Mouse (Mus musculus) urinary bladder, postnatal 36 days (tissue): Measurements from ENCODE around the gene Plppr5.

Experiments
- DNase-seq, 2 experiments: peaks; one replicate each; pipeline ENCODE4 v3.0.0; 2022; ENCODE audit warnings: low spot score in 2 of 2, mixed read lengths in 1 of 2

The Plppr5 gene

GRCm38 (mm10) chr3:117574529-117575252 lies at the start of gene Plppr5:
Gene Plppr5 (plus strand): TSS chr3:117574836.
- DNase-seq: peak in 1 of 2 experiments; percentile 7

GRCm38 (mm10) chr3:117549899-117550298 lies 24.7 kb upstream of the Plppr5 start:
- no peak for DNase-seq

GRCm38 (mm10) chr3:117550526-117550925 lies 24.1 kb upstream of the Plppr5 start:
- DNase-seq: no peak

DNA sequence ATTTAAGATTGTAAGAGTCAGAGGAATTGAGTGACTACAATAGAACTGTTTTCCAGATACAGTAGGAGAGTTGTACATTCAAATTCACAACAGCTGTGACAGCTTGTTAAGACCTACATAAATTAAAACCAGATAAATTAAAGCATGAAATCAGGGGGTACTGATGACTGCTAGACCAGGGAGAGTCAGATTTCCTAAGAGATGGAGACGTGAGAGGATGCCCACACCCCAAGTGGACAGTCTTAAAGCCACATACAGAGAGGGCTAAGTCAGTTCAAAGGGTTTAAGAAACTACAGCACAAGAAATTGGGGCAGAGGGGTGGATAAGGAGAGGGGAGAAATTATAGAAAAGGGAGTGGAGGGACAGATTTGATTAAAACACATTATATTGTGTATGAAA lies 17.7 kb upstream of the Plppr5 start:
- DNase-seq: no peak

- no peak for DNase-seq
Measured at GRCm38 (mm10) chr3:117575253-117575927, 754 bp downstream of the Plppr5 start.

DNA sequence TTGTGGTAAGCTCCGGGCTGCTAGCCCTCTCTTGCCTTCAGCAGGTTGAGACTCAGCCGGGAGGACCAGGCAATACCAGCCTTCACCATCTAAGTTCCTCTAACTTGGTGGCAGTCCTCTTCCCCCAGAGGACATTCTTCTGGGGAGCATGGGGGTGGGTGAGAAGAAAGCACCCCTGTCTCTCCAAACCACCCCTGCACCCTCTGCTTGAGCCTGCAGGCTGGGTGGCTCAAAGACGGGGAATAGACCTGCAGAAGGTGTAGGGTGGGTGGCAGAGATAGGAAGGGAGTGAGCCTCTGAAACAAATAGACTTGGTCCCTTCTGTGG lies 1.3 kb downstream of the Plppr5 start:
- DNase-seq: no peak

DNA sequence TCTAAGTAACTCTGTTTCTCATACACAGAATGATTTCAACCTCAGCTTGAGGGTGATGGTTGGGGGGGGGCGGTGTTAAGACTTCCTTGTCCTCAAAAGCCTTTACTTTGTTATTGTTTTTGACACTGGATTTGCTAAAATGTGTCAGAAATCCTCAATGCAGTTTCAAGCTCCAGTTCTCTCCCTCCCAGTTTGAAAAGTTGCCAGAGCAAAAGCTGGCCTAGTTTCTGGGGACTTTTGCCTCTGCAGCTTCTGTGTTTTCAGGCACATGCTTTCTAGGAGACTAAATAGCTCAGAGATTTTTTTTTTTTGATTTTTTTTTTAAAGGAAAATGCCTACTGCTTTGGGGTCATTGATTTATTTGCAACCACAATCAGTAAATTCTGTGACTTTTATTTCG lies 2.7 kb downstream of the Plppr5 start:
- DNase-seq: no peak

DNA sequence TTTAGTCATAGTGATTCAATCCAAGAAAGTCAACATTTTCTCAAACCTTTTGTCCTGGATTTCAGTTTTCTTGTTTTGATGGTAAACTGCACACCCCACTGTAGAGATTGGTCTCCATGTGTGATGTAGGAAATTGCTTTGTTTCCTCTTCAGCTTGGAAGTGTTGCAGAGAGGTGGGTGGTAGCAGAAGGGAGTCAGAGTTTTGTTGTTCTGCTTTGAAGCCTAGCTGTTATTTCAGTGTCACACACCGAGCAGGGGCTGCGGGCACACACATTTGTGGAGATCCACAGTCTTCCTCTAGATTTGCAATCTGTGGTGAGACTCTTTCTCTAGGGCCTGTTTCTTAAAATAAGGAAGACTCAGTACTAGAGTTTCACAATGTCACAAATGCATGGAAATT lies 8.0 kb downstream of the Plppr5 start:
- no peak for DNase-seq

- no peak for DNase-seq
Measured at GRCm38 (mm10) chr3:117602404-117602803, 27.8 kb downstream of the Plppr5 start.

GRCm38 (mm10) chr3:117603458-117603857 lies 28.8 kb downstream of the Plppr5 start:
- DNase-seq: no peak

DNA sequence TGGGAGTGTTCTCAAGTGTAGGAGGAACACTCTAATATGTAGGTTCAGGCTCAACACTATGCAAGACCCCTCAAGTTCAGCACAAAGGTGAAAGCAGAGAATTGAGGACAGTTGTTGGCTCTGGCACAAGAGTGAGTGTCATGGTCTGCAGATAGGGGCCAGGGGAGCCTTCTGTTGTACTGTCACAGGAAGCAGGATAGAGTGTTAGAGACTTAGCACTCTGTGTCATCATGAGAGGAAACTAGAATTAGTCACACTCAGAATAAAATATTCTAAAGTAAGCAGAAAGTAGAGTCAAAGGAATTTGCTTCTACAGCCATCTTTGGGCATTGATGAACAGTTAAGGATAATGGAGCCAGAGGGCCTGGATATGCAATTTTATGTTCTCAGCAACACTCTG lies 31.7 kb downstream of the Plppr5 start:
- DNase-seq: no peak

- no peak for DNase-seq
Measured at GRCm38 (mm10) chr3:117611453-117611852, 36.8 kb downstream of the Plppr5 start.

- no peak for DNase-seq
Measured at GRCm38 (mm10) chr3:117614856-117615255, 40.2 kb downstream of the Plppr5 start.

- no peak for DNase-seq
Measured at GRCm38 (mm10) chr3:117625257-117626001, 50.8 kb downstream of the Plppr5 start.

GRCm38 (mm10) chr3:117628799-117629198 lies 54.2 kb downstream of the Plppr5 start:
- DNase-seq: no peak

- DNase-seq: no peak
Measured at GRCm38 (mm10) chr3:117630332-117630731, 55.7 kb downstream of the Plppr5 start.

DNA sequence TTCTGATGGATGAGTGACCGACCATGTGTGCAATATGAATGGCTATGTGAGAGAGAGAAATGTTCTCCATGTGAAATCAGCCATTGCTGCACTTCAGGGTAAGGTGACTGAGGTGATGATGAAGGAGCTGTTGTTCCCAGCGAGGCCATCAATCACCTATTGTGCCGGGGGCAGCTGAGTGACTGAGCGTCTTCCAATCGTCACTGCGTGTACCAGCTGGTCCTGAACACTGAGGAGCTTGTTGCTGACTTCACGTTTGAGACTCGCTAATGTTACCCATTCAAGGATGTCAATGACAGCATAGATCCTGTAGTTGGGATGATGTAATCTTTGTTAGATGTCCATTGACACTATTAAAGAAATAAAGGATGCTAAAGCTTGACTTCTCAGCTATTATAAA lies 74.0 kb downstream of the Plppr5 start:
- DNase-seq: no peak

DNA sequence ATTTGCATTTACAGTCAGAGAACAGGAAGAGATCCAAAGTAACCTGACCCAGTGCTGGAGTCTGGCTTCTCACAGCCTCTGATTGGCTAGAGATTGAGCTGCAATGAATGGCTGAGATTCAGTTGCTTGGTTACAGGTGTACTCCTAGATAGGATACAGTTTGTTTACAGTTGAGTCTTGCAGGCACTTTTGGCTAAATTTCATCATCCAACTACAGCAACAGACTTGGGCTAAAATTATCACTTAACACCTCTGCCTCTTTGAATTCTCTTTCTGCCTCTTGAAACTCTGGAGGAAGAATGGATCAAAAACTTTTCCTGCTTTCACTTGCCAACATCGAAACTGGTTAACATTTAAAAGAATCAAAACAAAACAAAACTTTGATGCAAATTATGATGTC lies 89.7 kb downstream of the Plppr5 start:
- no peak for DNase-seq

DNA sequence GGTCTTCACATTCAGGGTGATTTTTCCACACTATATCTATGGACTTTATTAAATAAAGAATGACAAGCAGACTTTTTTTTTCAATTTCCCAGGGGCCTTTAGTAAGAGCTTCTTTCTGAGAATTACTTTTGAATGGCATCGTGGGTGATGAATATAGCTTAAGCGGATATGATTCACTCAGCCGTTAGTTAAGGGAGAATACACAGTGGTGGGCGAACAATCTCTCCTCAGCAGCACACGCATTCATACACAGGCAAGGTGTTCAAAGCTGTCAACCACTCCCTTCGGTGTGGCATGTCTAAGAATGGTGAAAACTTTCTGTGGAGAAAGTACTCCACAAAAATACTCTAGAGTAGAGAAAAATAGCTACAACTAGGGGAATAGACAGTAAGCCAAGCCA lies 104.6 kb downstream of the Plppr5 start:
- no peak for DNase-seq

DNA sequence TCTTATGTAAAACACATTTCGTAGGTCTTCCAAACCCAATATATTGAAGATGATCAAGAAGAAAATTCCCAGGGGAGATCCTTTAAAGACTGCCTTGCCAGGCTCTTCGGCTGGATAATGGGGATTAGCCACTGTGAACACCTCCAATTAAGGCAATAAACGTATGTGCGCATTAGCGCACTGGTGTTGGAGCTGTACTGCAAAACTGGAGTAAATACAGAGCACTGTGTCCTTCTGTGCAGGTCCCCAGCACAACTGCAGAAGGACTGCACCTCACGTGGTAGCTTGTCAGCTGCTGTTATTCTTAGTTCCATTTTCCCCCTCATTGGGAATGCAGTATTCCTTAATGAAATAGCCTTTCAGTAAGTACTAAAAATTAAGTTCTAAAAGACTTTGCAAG lies 110.0 kb downstream of the Plppr5 start:
- no peak for DNase-seq

- no peak for DNase-seq
Measured at GRCm38 (mm10) chr3:117686036-117686435, 111.4 kb downstream of the Plppr5 start.

GRCm38 (mm10) chr3:117686648-117687047 lies 112.0 kb downstream of the Plppr5 start:
- DNase-seq: no peak

DNA sequence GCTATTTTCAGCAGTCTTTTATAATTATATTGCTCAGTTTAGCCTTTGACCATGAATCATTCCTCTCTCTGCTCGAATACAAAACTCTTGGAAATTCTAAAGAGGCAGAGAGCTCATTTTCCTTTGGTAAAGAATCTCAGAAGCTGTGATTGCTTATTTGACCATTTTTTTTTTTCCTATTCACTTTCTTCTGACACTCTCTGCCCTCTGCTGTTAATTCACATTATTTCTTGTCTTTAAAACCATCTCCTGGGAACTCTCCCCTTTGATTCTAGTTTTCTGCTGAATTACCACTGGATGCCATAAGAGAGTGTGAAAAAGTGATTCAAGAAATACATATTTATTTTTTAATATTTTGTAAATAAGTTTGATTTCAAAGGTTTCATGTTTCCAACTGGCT lies 120.1 kb downstream of the Plppr5 start:
- DNase-seq: no peak
